Mouse (Mus musculus): Measurements from ENCODE around the gene Sqstm1. TPM values are rescaled to one million over a fixed set of nuclear protein-coding genes. Genes with fewer than 3 reads are reported as not detected.

Gene Sqstm1
- polyA plus RNA-seq, 1 experiment from 2014 or later: 326 TPM

DNA sequence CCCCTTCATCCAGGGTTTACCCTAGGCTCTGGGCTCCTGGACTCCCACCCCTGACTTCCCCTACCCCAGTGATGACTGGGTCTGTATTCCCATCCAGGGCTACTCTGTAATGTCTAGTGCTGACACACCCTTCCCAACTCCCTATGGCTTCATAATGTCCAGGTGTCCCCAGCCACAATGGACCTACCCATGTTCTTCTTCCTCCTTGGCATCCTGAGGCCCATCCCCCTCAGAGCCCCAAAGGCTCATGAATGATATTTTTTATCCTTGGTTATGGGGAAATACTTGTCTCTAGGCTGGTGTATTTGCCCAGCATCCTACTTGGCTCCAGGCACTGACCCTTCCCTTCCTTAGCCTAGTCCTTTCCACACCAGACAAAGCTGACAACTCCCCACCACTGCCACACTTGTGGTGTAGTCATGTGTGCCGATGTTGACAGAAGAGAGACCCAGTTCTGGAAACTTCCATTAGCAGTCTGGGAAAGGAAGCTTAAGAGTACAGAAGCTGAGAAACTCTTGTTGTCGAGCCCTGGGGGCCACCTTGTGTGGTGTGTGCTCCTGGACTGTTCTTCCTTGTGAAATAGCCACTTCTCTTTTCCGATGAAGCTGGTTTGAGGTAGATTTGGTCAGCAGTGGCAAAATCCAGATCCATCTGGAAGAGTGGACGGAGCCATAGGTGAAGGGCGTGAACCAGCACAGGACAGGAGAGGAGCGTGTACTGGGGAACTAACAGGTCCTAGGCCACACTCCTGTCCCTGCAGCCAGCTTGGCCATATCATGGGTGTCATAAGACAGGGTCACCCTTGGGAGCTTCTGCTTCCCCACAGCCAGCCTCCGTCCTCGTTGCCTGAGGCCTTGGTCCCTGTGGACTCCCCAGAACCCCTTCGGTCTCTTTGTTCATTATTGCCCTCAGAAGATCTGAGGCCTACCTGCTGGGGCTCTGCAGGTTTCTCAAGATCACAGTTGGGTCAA is 28.5 kb upstream of the Sqstm1 start:
- DNase-seq (ENCODE audit: low spot score) (no peak), ATAC-seq (replicated peaks; ENCODE audit: low FRiP score, low read depth) (no peak)
- no peaks in the 10 kb centered on the region for H3K9me3 ChIP-seq (replicated peaks; ENCODE audit: low read length)
- H3K27ac ChIP-seq: 0 out of 2 replicates have a peak overlapping the region, but pooled peaks have one; percentile 11
- peaks cover 12% of the 10 kb centered on the region; the same call in 1 of the 2 replicates for H3K4me1 ChIP-seq (replicated peaks; ENCODE audit: insufficient read depth, low read length)
- peaks cover 9% of the 10 kb centered on the region; the same call in 1 of the 2 replicates for H3K36me3 ChIP-seq (ENCODE audit: insufficient read depth, low read length)
- H3K4me2 ChIP-seq (ENCODE audit: low read length): no peak overlapping the region
- 87% methylated on average over 9 of the region's 9 CpGs for WGBS
- TF ChIP-seq CTCF (IDR thresholded peaks at IDR 0.05; ENCODE audit: low read depth): no peak
- no peaks in the 10 kb centered on the region for H3K27me3 ChIP-seq (ENCODE audit: insufficient read depth, low read length)
- H3K4me3 ChIP-seq (replicated peaks; ENCODE audit: low read depth, low read length): no peak overlapping the region
- no peak overlapping the region for H3K9ac ChIP-seq (ENCODE audit: low read depth, low read length)

DNA sequence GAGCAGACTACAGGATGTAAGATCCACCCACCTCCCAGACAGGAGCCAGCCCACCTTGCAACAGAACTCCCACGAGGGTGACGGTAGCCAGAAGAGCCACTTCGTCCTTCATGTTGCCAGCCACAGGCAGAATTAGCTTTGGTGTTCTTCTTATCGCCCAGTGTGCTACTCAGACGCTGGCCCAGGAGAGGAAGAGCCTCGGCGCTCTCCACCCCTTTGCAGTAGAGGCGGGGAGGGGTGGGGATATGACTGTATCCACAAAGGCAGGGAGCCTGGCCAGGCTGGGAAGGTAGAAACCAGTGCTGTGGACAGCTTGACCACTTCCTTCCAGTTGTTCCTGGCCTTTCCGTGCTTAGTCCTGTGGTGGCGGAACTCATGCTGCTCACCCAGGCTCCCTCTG is 27.7 kb upstream of the Sqstm1 start, which contains the start of gene Ltc4s:
Gene Ltc4s, minus strand, starts transcription at position 293 of the 400 bp plus-strand sequence.
- no peak for DNase-seq (ENCODE audit: low spot score)
- Histone ChIP-seq H3K4me1 (replicated peaks; ENCODE audit: insufficient read depth, low read length) (peaks cover 12% of the 10 kb centered on the region; the same call in 1 of the 2 replicates), H3K9me3 (replicated peaks; ENCODE audit: low read length) (no peaks in the 10 kb centered on the region), H3K4me3 (replicated peaks; ENCODE audit: low read depth, low read length) (peak within 1 kb of the TSS; percentile 59), H3K27ac (0 out of 2 replicates have a peak within 1 kb of the TSS, but pooled peaks have one; percentile 11), H3K27me3 (ENCODE audit: insufficient read depth, low read length) (no peaks in the 10 kb centered on the region), H3K9ac (ENCODE audit: low read depth, low read length) (peak within 1 kb of the TSS; percentile 65), H3K36me3 (ENCODE audit: insufficient read depth, low read length) (peaks cover 17% of the 10 kb centered on the region), H3K4me2 (ENCODE audit: low read length) (peak within 1 kb of the TSS; percentile 85)
- no peak for ATAC-seq (replicated peaks; ENCODE audit: low FRiP score, low read depth)
- TF ChIP-seq CTCF (IDR thresholded peaks at IDR 0.05; ENCODE audit: low read depth): no peak
- WGBS: 51% methylated on average over 10 of the region's 10 CpGs

DNA sequence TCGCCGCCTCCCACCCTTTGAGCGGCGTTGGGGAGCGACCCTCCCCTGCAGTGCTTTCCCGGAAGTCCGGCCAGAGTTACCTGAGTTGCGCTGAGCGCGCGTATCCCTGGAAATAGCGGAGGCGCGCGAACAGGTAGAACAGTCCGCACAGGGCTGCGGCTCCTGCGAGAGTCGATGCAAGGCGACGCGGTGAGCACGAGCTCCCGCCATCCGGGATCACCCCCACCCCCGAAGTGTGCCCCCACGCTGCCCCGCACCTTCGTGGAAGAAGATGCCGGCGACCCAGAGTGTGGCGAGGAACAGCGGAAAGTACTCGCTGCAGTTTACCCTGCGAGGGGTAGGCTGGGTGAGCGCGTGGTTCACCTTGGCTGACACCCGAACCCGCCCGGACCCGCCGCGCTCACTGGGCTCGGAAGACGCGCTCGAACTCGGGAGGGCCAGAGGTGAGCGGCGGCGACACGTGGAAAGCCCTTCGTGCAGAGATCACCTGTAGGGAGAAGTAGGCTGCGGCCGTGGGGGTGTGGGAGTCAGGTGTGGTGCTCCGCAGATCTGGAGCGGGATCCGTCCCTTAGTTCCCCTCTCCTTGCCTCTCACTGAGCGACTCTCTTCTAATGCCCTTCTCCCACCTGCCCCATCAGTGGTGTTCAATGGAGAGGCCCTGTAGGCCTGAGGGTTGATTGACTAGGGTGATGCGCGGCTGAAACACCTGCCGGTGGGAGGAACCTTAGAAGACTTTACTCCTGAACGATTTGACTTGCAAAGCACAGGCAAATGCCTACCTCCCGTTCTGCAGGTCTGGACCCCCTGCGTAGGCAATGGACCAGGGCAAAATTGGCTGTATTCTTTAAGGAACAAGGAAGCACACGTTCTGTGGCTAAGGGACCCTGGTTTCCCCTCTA is 26.6 kb upstream of the Sqstm1 start:
- H3K36me3 ChIP-seq (ENCODE audit: insufficient read depth, low read length): peaks cover 28% of the 10 kb centered on the region

DNA sequence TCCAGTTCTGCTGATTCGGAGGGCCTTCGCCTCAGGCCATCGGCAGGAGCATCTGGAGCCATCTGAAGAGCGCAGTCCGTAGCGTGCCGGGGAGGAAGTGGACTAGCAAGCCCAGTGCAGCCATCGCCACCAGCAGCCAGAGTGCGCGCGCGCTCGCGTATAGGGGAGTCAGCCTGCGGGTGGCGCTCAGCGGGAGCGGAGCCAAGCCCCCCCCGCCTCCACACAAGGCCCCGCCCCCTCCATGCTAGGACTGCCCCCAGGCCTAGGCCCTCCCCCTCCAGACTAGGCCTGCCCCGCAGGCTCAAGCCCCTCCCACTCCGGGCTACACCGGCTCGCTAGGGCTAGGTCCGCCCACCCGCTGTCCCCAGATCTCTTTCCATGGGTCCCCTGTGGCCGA is 25.9 kb upstream of the Sqstm1 start:
- peaks cover 12% of the 10 kb centered on the region; the same call in 1 of the 2 replicates for H3K4me1 ChIP-seq (replicated peaks; ENCODE audit: insufficient read depth, low read length)
- H3K36me3 ChIP-seq (ENCODE audit: insufficient read depth, low read length): peaks cover 31% of the 10 kb centered on the region
- H3K4me3 ChIP-seq (replicated peaks; ENCODE audit: low read depth, low read length): peak overlapping the region; percentile 59
- H3K9me3 ChIP-seq (replicated peaks; ENCODE audit: low read length): no peaks in the 10 kb centered on the region
- ATAC-seq (replicated peaks; ENCODE audit: low FRiP score, low read depth) (peak; percentile 92), DNase-seq (ENCODE audit: low spot score) (peak; percentile 96)
- H3K4me2 ChIP-seq (ENCODE audit: low read length): peak overlapping the region; percentile 85
- peak; percentile 59 for TF ChIP-seq CTCF (IDR thresholded peaks at IDR 0.05; ENCODE audit: low read depth)
- 1% methylated on average over 20 of the region's 27 CpGs for WGBS
- H3K27ac ChIP-seq: no peak overlapping the region
- H3K9ac ChIP-seq (ENCODE audit: low read depth, low read length): peak overlapping the region; percentile 65
- no peaks in the 10 kb centered on the region for H3K27me3 ChIP-seq (ENCODE audit: insufficient read depth, low read length)

More for the DNA sequence above, 26.6 kb upstream of the Sqstm1 start:
- WGBS: 2% methylated on average over 66 of the region's 66 CpGs
- H3K4me2 ChIP-seq (ENCODE audit: low read length): peak overlapping the region; percentile 85
- H3K4me3 ChIP-seq (replicated peaks; ENCODE audit: low read depth, low read length): peak overlapping the region; percentile 59
- no peak overlapping the region for H3K27ac ChIP-seq
- ATAC-seq (replicated peaks; ENCODE audit: low FRiP score, low read depth) (peak; percentile 23), DNase-seq (ENCODE audit: low spot score) (no peak)
- H3K4me1 ChIP-seq (replicated peaks; ENCODE audit: insufficient read depth, low read length): peaks cover 12% of the 10 kb centered on the region; the same call in 1 of the 2 replicates
- H3K9me3 ChIP-seq (replicated peaks; ENCODE audit: low read length): no peaks in the 10 kb centered on the region
- H3K9ac ChIP-seq (ENCODE audit: low read depth, low read length): peak overlapping the region; percentile 65
- no peaks in the 10 kb centered on the region for H3K27me3 ChIP-seq (ENCODE audit: insufficient read depth, low read length)
- TF ChIP-seq CTCF (IDR thresholded peaks at IDR 0.05; ENCODE audit: low read depth): no peak

DNA sequence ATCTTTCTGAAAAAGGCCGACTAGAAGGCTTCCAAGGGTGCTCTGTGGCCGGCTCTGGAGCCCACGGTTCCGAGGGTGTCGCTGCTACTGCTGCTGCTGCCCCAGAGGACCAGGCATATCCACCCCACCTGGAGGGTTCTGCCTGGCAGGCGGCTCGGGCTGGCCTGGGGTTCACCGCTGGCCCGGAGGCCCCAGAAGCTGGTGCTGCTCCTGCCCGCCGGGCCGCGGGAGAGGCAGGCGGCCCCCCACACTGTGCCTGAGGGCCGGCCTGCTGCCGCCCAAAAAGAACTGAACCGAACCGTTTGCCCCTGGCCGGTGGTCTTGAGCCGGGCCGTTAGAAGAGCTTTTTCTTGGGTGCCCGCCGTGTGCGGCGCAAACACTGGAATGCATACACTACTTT is 24.0 kb upstream of the Sqstm1 start:
- H3K9me3 ChIP-seq (replicated peaks; ENCODE audit: low read length): no peaks in the 10 kb centered on the region
- H3K36me3 ChIP-seq (ENCODE audit: insufficient read depth, low read length): peaks cover 31% of the 10 kb centered on the region
- H3K4me3 ChIP-seq (replicated peaks; ENCODE audit: low read depth, low read length): no peak overlapping the region
- H3K4me1 ChIP-seq (replicated peaks; ENCODE audit: insufficient read depth, low read length): peaks cover 17% of the 10 kb centered on the region
- WGBS: 94% methylated on average over 25 of the region's 25 CpGs
- no peaks in the 10 kb centered on the region for H3K27me3 ChIP-seq (ENCODE audit: insufficient read depth, low read length)
- TF ChIP-seq CTCF (IDR thresholded peaks at IDR 0.05; ENCODE audit: low read depth): no peak
- H3K4me2 ChIP-seq (ENCODE audit: low read length): no peak overlapping the region
- DNase-seq (ENCODE audit: low spot score) (no peak), ATAC-seq (replicated peaks; ENCODE audit: low FRiP score, low read depth) (no peak)
- H3K9ac ChIP-seq (ENCODE audit: low read depth, low read length): no peak overlapping the region
- no peak overlapping the region for H3K27ac ChIP-seq

DNA sequence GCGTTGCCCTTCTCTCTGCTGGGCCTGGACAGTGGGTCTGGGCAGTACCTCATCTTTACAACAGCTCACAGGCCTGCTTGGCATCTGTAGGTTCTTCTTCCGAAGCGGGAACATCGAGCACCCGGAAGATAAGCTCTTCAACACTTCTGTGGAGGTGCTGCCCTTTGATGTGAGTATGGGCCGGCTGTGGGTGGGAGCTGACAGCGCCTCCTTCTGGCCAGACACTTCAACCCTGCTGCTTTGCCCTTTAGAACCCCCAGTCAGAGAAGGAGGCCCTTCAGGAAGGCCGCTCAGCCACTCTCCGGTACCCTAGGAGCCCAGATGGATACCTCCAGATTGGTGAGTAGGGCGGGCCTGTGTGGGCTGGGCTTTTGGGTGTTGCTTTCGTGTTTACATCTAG is 23.4 kb upstream of the Sqstm1 start:
- Histone ChIP-seq H3K4me2 (ENCODE audit: low read length) (no peak overlapping the region), H3K9me3 (replicated peaks; ENCODE audit: low read length) (no peaks in the 10 kb centered on the region), H3K36me3 (ENCODE audit: insufficient read depth, low read length) (peaks cover 31% of the 10 kb centered on the region), H3K4me1 (replicated peaks; ENCODE audit: insufficient read depth, low read length) (peaks cover 21% of the 10 kb centered on the region), H3K9ac (ENCODE audit: low read depth, low read length) (no peak overlapping the region), H3K27ac (no peak overlapping the region), H3K4me3 (replicated peaks; ENCODE audit: low read depth, low read length) (no peak overlapping the region), H3K27me3 (ENCODE audit: insufficient read depth, low read length) (no peaks in the 10 kb centered on the region)
- 90% methylated on average over 11 of the region's 11 CpGs for WGBS
- peak; percentile 36; the same call in 1 of the 2 replicates for TF ChIP-seq CTCF (IDR thresholded peaks at IDR 0.05; ENCODE audit: low read depth)
- DNase-seq (ENCODE audit: low spot score): no peak
- no peak for ATAC-seq (replicated peaks; ENCODE audit: low FRiP score, low read depth)

Data from kidney, postnatal 0 days (tissue).